Mouse (Mus musculus): ENCODE results near the gene Fam167b. TPM values are rescaled to one million over a fixed set of nuclear protein-coding genes. Genes with fewer than 3 reads are reported as not detected.

The Fam167b gene
- polyA plus RNA-seq, 2 experiments = 5.4 to 7.6 TPM

GRCm38 (mm10) chr4:129565139-129565538 lies 13.2 kb downstream of the Fam167b start:
- Histone ChIP-seq H3K9ac (replicated peaks) (no peak overlapping the region), H3K4me1 (replicated peaks; ENCODE audit: control insufficient read depth in 2 of 2, insufficient read depth in 2 of 2, low read length in 1 of 2) (peaks cover 8% of the 10 kb centered on the region in 2 experiments; a peak in 3 of 4 replicates), H3K9me3 (ENCODE audit: control insufficient read depth, low read length) (no peaks in the 10 kb centered on the region), H3K4me3 (ENCODE audit: insufficient read depth in 1 of 2, low read depth in 2 of 2, low read length in 2 of 2) (no peak overlapping the region), H3K4me2 (ENCODE audit: low read depth) (no peak overlapping the region), H3K27ac (no peak overlapping the region), H3K36me3 (replicated peaks; ENCODE audit: control insufficient read depth, insufficient read depth, low read depth) (no peaks in the 10 kb centered on the region), H3K27me3 (ENCODE audit: control insufficient read depth, insufficient read depth, low read length) (no peaks in the 10 kb centered on the region; the same call in 1 of the 2 replicates)
- ATAC-seq (ENCODE audit: insufficient read depth) (no peak), DNase-seq (ENCODE audit: low read depth in 3 of 3, low spot score in 3 of 3) (no peak)
- TF ChIP-seq EP300 (IDR thresholded peaks at IDR 0.05; ENCODE audit: low read depth) = no peak
- no peak for TF ChIP-seq CTCF (IDR thresholded peaks at IDR 0.05; ENCODE audit: low read depth)
- whole genome bisulfite sequencing (ENCODE audit: insufficient replicate concordance) = 65% methylated on average over 6 of the region's 6 CpGs

- peaks cover 8% of the 10 kb centered on the region in 2 experiments; a peak in 3 of 4 replicates for H3K4me1 ChIP-seq (replicated peaks; ENCODE audit: control insufficient read depth in 2 of 2, insufficient read depth in 2 of 2, low read length in 1 of 2)
- no peaks in the 10 kb centered on the region for H3K9me3 ChIP-seq (ENCODE audit: control insufficient read depth, low read length)
- DNase-seq (ENCODE audit: low read depth in 3 of 3, low spot score in 3 of 3) = no peak
- 74% methylated on average over 8 of the region's 8 CpGs for WGBS (ENCODE audit: insufficient replicate concordance)
- no peak overlapping the region for H3K4me2 ChIP-seq (ENCODE audit: low read depth)
- H3K27me3 ChIP-seq (ENCODE audit: control insufficient read depth, insufficient read depth, low read length) = no peaks in the 10 kb centered on the region; the same call in 1 of the 2 replicates
- no peak for ATAC-seq (ENCODE audit: insufficient read depth)
- TF ChIP-seq CTCF (IDR thresholded peaks at IDR 0.05; ENCODE audit: low read depth) (no peak), EP300 (IDR thresholded peaks at IDR 0.05; ENCODE audit: low read depth) (no peak)
- H3K9ac ChIP-seq (replicated peaks) = no peak overlapping the region
- no peak overlapping the region for H3K4me3 ChIP-seq (ENCODE audit: insufficient read depth in 1 of 2, low read depth in 2 of 2, low read length in 2 of 2)
- H3K27ac ChIP-seq = no peak overlapping the region
- H3K36me3 ChIP-seq (replicated peaks; ENCODE audit: control insufficient read depth, insufficient read depth, low read depth) = no peaks in the 10 kb centered on the region
Measured at GRCm38 (mm10) chr4:129563718-129564117, 14.6 kb downstream of the Fam167b start.

GRCm38 (mm10) chr4:129561184-129561583 lies 17.2 kb downstream of the Fam167b start:
- WGBS (ENCODE audit: insufficient replicate concordance) = 42% methylated on average over 5 of the region's 5 CpGs
- TF ChIP-seq EP300 (IDR thresholded peaks at IDR 0.05; ENCODE audit: low read depth) = no peak
- TF ChIP-seq CTCF (IDR thresholded peaks at IDR 0.05; ENCODE audit: low read depth) = no peak

GRCm38 (mm10) chr4:129558321-129558955 lies 19.9 kb downstream of the Fam167b start:
- DNase-seq (ENCODE audit: low read depth in 3 of 3, low spot score in 3 of 3) = no peak
- peaks cover 13% of the 10 kb centered on the region for H3K27me3 ChIP-seq (ENCODE audit: control insufficient read depth, insufficient read depth, low read length)
- H3K4me3 ChIP-seq (ENCODE audit: insufficient read depth in 1 of 2, low read depth in 2 of 2, low read length in 2 of 2) = no peak overlapping the region
- 71% methylated on average over 12 of the region's 12 CpGs for WGBS (ENCODE audit: insufficient replicate concordance)
- H3K4me1 ChIP-seq (replicated peaks; ENCODE audit: control insufficient read depth in 2 of 2, insufficient read depth in 2 of 2, low read length in 1 of 2) = peaks cover 34 to 35% of the 10 kb centered on the region in 2 experiments
- TF ChIP-seq EP300 (IDR thresholded peaks at IDR 0.05; ENCODE audit: low read depth) (no peak), CTCF (IDR thresholded peaks at IDR 0.05; ENCODE audit: low read depth) (no peak)
- H3K36me3 ChIP-seq (replicated peaks; ENCODE audit: control insufficient read depth, insufficient read depth, low read depth) = no peaks in the 10 kb centered on the region
- no peaks in the 10 kb centered on the region for H3K9me3 ChIP-seq (ENCODE audit: control insufficient read depth, low read length)
- H3K27ac ChIP-seq = no peak overlapping the region
- ATAC-seq (ENCODE audit: insufficient read depth) = no peak
- no peak overlapping the region for H3K4me2 ChIP-seq (ENCODE audit: low read depth)
- 0 out of 2 replicates have a peak overlapping the region, but pooled peaks have one; percentile 5 for H3K9ac ChIP-seq (replicated peaks)

More at GRCm38 (mm10) chr4:129561184-129561583, 17.2 kb downstream of the Fam167b start:
- Histone ChIP-seq H3K4me3 (ENCODE audit: insufficient read depth in 1 of 2, low read depth in 2 of 2, low read length in 2 of 2) (no peak overlapping the region), H3K36me3 (replicated peaks; ENCODE audit: control insufficient read depth, insufficient read depth, low read depth) (no peaks in the 10 kb centered on the region), H3K9ac (replicated peaks) (no peak overlapping the region), H3K9me3 (ENCODE audit: control insufficient read depth, low read length) (no peaks in the 10 kb centered on the region), H3K4me1 (replicated peaks; ENCODE audit: control insufficient read depth in 2 of 2, insufficient read depth in 2 of 2, low read length in 1 of 2) (peaks cover 24 to 25% of the 10 kb centered on the region in 2 experiments), H3K4me2 (ENCODE audit: low read depth) (no peak overlapping the region), H3K27me3 (ENCODE audit: control insufficient read depth, insufficient read depth, low read length) (no peaks in the 10 kb centered on the region; the same call in 1 of the 2 replicates), H3K27ac (no peak overlapping the region)
- DNase-seq (ENCODE audit: low read depth in 3 of 3, low spot score in 3 of 3) (no peak), ATAC-seq (ENCODE audit: insufficient read depth) (no peak)

- Histone ChIP-seq H3K27me3 (ENCODE audit: control insufficient read depth, insufficient read depth, low read length) (peaks cover 13% of the 10 kb centered on the region), H3K9me3 (ENCODE audit: control insufficient read depth, low read length) (no peaks in the 10 kb centered on the region), H3K36me3 (replicated peaks; ENCODE audit: control insufficient read depth, insufficient read depth, low read depth) (no peaks in the 10 kb centered on the region), H3K9ac (replicated peaks) (peak overlapping the region; percentile 61), H3K27ac (peak overlapping the region; percentile 80), H3K4me1 (replicated peaks; ENCODE audit: control insufficient read depth in 2 of 2, insufficient read depth in 2 of 2, low read length in 1 of 2) (peaks cover 34 to 35% of the 10 kb centered on the region in 2 experiments), H3K4me3 (ENCODE audit: insufficient read depth in 1 of 2, low read depth in 2 of 2, low read length in 2 of 2) (peak overlapping the region; percentile 59 to 82), H3K4me2 (ENCODE audit: low read depth) (peak overlapping the region; percentile 82)
- DNase-seq (ENCODE audit: low read depth in 3 of 3, low spot score in 3 of 3) (peak; percentile 79 to 89 (median 82)), ATAC-seq (ENCODE audit: insufficient read depth) (peak; percentile 85)
- TF ChIP-seq CTCF (IDR thresholded peaks at IDR 0.05; ENCODE audit: low read depth) (no peak), EP300 (IDR thresholded peaks at IDR 0.05; ENCODE audit: low read depth) (peak; percentile 84)
- WGBS (ENCODE audit: insufficient replicate concordance) = 62% methylated on average over 9 of the region's 9 CpGs
Measured at GRCm38 (mm10) chr4:129557256-129557808, 21.0 kb downstream of the Fam167b start.
